Mouse (Mus musculus) stomach, postnatal 0 days (tissue): ENCODE results near the gene Amotl2.

Source experiments
- CTCF ChIP-seq: IDR thresholded peaks from 2 replicates; pipeline ENCODE4 v1.5.1; 2016; ENCODE audit warnings: antibody characterized with exemption, low read depth, mild to moderate bottlenecking, moderate library complexity
- EP300 ChIP-seq: optimal IDR thresholded peaks from 2 replicates; pipeline ENCODE3; 2016; ENCODE audit warnings: antibody characterized with exemption

GRCm38 (mm10) chr9:102733459-102733858, 17.0 kb downstream of the Amotl2 start:
- TF ChIP-seq CTCF, result no peak
- TF ChIP-seq EP300, result no peak
